Mouse (Mus musculus) CH12.LX (cell line): ENCODE data around the gene Irf3.

ENCODE experiments used
- CHD2 ChIP-seq: IDR thresholded peaks from 2 replicates; pipeline ENCODE4 v1.6.1; 2011; ENCODE audit warnings: low read length, improper control_type of control experiment
- CTCF ChIP-seq, 2 experiments: IDR thresholded peaks in 1 of 2; conservative IDR thresholded peaks in 1 of 2; 2 replicates each; pipeline ENCODE4 v1.5.1; 2011 to 2012; ENCODE audit warnings: low read depth in 2 of 2, low read length in 2 of 2, improper control_type of control experiment in 1 of 2, inconsistent platforms in 1 of 2, mild to moderate bottlenecking in 1 of 2, moderate library complexity in 1 of 2
- EP300 ChIP-seq: IDR thresholded peaks from 2 replicates; pipeline ENCODE4 v1.6.1; 2011; ENCODE audit warnings: low read length, improper control_type of control experiment
- MAZ ChIP-seq: IDR thresholded peaks from 2 replicates; pipeline ENCODE4 v1.6.1; 2012; ENCODE audit warnings: low read depth, mild to moderate bottlenecking, inconsistent platforms, low read length, improper control_type of control experiment, moderate library complexity
- RCOR1 ChIP-seq: conservative IDR thresholded peaks from 2 replicates; pipeline ENCODE4 v1.6.1; 2012; ENCODE audit warnings: low read depth, mild to moderate bottlenecking, inconsistent platforms, low read length, improper control_type of control experiment
- ZNF384 ChIP-seq: IDR thresholded peaks from 2 replicates; pipeline ENCODE4 v1.6.1; 2012; ENCODE audit warnings: low read depth, low read length, improper control_type of control experiment, inconsistent platforms

DNA sequence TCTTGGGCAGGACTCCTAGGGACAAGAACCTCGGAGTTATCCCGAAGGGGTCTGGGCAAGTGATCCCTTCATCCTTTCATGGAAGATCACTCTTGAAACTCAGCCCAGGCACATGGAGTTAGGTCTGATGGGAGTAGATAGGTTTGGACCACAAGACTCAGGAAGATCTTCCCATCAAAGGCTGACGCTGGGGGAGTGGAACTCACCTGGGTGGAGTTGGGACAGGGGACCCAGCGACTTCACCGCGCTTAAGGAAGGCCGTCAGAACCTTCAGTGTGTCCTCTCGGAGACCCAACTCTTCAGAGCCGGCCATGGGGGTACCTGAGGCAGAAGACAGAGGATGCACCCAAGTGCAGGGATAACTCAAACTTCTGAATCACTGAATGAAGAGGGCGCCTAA, 776 bp upstream of the Irf3 start:
- TF ChIP-seq CTCF (conservative IDR thresholded peaks at IDR 0.05 in 1 of 2, IDR thresholded peaks at IDR 0.05 in 1 of 2; ENCODE audit: low read depth in 2 of 2, low read length in 2 of 2), result no peak
- TF ChIP-seq CHD2, result no peak
- TF ChIP-seq ZNF384, result no peak
- TF ChIP-seq EP300, result no peak
- no peak for TF ChIP-seq MAZ
- no peak for TF ChIP-seq RCOR1
